Mouse (Mus musculus) right cerebral cortex, postnatal 14 days (tissue): ENCODE measurements around the gene Klhl11.

ENCODE experiments used
- DNase-seq: peaks from one replicate; pipeline ENCODE4 v3.0.0; 2022

Gene Klhl11

DNA sequence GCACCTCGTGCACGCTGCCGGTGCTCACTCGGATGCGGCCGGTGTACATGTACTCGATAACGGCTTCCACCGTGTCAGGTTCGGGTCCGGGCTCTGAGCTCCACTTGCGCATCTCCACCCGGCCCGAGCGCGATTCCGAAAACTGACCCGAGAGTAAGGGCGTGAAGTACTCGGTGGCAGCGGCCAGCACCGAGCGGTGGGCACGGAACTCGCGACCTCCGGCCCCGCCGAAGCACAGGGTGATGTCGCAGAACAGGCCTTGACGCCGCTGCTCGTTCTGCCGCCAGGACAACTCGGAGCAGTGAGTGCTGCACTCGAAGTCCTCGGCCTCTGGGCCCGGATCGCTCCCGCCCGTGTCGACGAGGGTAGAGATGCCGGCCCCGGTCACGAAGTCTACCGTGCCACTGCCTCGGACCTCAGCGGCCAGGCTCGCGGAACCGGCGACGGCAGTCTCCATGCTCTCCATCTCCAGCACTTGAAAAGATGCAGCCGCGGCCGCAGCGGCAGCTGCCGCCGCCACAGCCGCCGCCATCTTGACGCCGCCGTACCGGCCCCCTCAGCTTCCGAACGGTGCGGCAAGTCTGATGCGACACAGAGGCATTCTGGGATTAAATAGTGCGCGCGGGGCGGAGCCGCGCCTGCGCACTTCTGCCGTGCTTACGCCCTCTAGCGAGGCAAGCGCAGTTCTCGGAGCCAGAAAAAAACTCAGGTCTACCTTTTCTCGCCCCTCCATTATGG lies at the start of gene Klhl11:
Gene Klhl11 (minus strand): TSS at position 545 of the 738 bp plus-strand sequence.
- DNase-seq, result peak; percentile 85

DNA sequence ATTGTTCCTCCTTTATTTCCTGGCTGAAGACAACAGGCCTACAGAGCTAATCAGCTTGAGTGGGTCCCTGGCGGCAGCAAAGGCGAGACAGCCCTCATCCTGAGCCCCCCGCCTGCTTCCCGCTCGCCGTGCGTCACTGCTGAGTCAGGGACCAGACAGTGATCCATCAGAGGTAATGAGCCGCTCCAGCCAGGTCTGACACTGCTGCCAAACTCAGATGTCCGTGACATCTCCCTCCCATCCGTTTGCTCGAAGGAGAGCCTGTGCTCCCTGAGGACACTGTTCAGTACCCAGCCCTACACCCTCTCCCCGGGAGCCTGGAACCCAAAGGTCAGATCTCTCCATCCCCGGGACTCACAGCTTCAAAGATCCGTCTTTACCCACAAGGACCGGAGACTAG lies 48.3 kb upstream of the Klhl11 start:
- DNase-seq, result no peak

DNA sequence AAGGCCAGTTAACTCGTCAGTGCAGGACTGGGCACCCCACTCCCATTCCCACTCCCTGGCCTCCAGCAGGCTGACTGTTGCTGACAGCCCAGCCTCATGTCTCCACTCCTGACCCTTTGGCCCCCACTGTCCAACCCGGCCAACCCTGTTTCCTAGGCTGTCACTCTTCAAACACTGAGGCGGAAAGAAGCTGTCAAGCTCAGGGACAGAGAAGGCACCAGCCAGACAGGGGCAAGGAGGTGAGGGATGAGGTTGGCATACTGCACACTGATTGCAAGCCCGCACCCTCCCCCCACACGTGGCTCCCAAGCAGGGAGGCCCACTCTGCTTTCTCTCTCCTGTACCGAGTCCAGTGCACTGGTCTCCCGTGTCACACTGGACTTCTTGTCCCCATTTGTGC lies 46.6 kb upstream of the Klhl11 start:
- no peak for DNase-seq

DNA sequence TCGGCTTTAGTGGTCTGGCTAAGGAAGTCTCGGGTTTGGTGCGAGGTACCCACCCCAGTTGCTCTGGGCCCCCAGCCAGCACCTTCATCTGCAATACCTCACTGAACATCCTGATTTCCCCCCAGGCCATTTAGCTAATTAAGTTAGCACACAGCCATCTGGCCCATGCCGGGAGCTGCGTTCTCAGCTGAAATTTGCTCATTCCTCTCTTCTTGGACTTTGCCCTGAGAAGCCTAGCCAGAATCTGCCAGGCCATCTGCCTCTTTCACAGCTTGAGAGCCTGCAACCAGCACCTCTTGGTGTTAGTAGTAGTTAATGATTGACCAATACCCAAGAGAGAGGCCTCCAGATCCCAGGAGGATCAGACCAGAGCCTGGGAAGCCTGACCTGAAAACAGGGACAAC lies 45.6 kb upstream of the Klhl11 start:
- no peak for DNase-seq

GRCm38 (mm10) chr11:100516291-100516690 lies 43.8 kb upstream of the Klhl11 start:
- DNase-seq, result no peak

GRCm38 (mm10) chr11:100515789-100516188 lies 43.2 kb upstream of the Klhl11 start:
- DNase-seq, result no peak

GRCm38 (mm10) chr11:100515061-100515460 lies 42.5 kb upstream of the Klhl11 start:
- no peak for DNase-seq

DNA sequence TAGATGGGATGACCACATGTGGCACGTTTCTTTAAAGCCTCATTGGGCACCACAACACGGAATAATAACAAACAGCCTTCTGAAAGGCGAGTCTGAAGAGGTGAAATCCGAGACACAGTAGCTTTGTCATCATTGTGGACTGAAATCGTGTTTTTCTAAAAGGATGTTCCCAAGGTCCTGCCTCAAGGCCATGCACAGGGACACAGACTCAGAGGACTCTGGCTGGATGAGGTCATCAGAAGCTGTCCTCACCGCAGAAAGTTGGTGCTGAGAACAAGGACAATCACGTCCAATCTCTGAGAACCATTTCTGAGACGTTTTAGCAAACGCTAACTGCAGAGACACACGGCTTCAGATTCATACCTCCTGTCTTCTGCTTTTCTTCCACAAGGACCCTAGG lies 41.2 kb upstream of the Klhl11 start:
- no peak for DNase-seq

DNA sequence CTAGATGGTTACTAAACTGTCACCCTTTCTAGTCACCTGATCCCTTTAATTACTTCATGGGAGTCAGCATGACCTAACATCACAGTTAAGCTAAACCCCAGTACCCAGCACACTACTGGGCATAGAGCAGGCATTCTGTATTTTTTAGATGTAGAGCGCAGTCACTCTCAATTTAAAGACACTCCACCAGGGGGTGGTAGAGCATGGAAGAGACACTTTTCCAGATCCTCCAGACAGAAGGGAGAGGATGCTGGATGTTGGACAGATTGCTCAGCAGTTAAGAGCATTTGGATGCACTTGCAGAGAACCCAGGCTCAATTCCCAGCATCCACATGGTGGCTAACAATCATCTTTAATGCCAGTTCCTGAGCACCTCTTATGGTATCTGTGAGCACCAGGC lies 39.8 kb upstream of the Klhl11 start:
- peak; percentile 36 for DNase-seq

- no peak for DNase-seq
Measured at GRCm38 (mm10) chr11:100510556-100510955, 38.0 kb upstream of the Klhl11 start.

- no peak for DNase-seq
Measured at GRCm38 (mm10) chr11:100505997-100506396, 33.5 kb upstream of the Klhl11 start.

DNA sequence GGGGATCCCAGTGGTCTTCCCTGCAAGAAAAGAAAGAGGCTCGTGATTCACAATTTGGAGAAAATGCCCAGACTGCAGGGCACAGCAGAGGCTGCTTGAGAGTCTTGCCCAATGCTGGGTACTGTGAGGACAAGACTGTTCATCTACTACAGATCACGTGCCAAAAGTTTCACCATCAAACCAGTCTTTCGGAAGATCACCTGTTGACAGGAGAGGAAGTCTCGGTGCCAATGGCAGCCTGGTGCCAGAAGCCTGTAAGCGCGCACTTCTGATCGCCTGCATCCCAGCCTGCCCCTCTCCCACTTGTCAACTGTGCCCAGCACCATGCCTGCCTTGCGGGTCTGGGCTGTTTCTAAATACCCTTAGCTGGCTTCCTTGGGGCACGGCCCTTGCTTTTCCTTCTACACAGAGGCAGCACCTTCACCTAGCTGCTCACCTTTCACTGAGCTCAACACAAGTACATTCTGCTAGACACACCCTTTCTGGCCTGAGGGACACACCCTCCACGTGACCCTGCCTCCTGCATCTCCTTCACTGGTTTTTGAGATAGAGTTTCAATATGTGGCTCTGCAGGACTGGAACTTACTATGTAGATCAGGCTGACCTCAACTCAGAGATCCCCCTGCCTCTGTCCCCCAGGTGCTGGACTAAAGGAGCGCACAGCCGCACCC lies 32.6 kb upstream of the Klhl11 start:
- no peak for DNase-seq

DNA sequence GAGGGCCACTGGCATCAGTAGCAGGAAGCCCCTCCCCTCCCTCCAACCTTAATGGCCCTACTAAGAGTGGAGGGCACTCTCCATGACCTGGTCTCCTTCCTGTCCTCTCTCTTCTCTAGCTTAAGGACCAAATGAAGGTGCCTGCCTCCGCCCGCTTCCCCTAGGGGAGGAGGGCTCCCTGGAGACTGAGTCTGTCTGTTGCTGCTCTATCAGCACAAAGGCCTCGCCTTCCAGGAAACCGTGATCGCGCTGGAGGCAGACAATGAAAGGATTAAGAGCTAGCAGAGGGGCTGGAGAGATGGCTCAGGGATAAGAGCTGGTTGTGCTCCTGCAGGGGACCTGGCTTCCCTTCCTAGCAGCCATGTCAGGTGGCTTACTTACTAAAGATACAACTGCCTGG lies 28.8 kb upstream of the Klhl11 start:
- DNase-seq, result no peak

DNA sequence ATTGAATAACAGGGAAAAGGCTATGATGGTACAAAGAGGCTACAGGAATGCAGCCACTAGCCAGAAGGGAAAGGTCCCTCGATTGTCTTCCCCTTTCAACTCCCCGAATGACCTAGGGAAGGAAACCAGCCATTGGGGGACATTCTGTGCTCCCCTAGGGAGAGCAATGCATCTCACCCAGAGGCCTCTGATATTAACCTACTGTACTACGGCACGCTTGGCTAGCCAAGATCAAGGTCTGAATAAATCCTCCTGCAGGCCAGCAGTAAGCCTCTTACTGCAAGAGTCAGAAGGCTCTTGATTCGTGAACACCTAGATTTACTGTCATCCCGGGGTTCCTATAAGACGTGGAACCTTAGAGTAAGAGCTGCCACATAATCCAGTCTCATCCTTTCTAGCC lies 28.1 kb upstream of the Klhl11 start:
- no peak for DNase-seq

DNA sequence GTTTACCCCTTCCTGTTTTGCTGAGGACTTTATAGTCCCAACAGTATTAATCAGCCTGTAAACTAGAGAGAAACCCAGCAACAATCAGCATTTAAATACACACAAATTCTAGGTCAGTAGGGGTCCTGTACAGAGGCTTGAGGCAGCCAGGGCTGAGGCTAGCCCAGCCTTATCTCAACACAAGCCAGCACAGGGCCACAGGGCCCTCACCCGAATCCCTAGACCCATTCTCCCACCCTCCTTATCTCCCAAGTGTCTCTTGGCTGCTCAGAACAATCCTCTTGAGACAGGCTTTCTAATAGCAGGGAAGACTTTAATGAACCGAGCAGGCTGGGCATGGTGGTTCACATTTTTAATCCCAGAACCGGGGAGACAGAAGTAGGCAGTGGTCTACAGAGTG lies 27.7 kb upstream of the Klhl11 start:
- no peak for DNase-seq

GRCm38 (mm10) chr11:100493771-100494170 lies 21.2 kb upstream of the Klhl11 start:
- no peak for DNase-seq

GRCm38 (mm10) chr11:100490951-100491350 lies 18.4 kb upstream of the Klhl11 start:
- no peak for DNase-seq

DNA sequence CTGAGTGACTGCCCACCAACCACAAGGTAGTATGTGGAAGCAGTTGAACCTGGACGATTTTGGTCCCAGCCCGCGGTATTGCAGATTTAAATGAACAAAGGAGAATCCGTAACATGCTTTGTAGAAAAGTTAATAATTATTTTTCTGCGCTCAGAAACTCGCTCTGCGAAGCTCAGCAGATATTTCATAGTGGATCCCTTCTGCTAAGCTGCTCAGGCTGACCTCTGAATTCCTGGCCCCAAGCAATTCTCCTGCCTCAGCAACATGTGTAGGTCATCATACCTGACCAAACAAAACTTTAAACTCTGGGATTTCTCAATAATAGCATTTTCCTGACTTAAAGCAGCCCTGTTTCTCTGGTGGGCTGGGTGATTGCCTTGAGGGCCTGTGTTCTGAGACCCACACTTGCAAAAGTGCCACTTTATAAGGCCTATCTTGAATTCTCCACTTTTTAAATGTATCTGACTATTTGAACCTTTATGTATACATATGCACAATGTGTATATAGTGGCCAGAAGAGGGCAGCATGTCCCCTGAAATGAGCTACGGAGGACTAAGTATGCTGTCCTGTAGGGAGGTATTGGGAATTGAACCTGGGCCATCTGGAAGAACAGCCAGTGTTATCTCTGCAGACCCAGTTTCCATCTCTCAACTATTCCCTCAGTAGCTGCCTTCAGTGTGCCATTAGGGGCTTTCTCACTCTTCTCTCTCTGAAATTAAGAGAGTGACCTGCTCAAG lies 13.4 kb upstream of the Klhl11 start:
- no peak for DNase-seq

DNA sequence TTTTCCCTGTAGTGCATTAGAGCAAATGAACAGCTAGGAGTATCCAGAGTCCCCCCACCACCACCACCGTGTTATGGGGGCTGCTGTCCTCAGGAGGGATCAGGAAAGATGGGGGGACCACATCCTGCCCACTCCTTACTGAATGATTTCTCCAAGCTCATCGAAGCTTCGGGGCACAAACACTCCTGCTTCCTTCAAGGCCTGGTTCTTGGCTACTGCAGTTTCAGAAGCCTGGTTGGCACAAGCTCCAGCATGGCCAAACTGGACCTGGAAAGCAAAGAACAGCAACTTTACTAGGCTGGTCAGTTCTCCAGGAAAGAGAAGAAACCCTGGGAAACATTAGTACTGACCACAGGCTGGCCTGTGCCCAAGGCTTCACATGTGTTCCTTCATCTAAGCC lies 11.9 kb upstream of the Klhl11 start:
- no peak for DNase-seq

DNA sequence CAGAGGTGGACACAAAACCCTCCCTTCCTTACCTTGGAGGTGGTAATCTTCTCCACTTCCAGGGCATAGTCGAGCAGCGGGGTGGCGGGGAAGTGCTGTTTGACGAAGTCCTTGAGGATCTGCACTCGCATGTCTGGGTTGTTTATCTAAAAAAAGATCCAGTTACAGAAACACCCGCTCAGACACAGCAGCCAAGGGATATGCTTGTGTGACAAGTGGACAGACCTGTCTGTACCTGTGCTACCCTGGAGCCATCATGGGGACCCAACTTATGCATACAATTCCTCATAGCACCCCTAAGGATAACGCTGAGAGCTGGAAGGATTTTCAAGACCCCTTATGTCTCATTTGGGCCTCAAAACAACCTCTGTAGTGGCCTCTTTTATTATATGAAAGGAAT lies 6.6 kb upstream of the Klhl11 start:
- no peak for DNase-seq

- no peak for DNase-seq
Measured at GRCm38 (mm10) chr11:100476281-100476680, 3.7 kb upstream of the Klhl11 start.

GRCm38 (mm10) chr11:100472935-100473295 lies 374 bp upstream of the Klhl11 start:
- DNase-seq, result no peak

DNA sequence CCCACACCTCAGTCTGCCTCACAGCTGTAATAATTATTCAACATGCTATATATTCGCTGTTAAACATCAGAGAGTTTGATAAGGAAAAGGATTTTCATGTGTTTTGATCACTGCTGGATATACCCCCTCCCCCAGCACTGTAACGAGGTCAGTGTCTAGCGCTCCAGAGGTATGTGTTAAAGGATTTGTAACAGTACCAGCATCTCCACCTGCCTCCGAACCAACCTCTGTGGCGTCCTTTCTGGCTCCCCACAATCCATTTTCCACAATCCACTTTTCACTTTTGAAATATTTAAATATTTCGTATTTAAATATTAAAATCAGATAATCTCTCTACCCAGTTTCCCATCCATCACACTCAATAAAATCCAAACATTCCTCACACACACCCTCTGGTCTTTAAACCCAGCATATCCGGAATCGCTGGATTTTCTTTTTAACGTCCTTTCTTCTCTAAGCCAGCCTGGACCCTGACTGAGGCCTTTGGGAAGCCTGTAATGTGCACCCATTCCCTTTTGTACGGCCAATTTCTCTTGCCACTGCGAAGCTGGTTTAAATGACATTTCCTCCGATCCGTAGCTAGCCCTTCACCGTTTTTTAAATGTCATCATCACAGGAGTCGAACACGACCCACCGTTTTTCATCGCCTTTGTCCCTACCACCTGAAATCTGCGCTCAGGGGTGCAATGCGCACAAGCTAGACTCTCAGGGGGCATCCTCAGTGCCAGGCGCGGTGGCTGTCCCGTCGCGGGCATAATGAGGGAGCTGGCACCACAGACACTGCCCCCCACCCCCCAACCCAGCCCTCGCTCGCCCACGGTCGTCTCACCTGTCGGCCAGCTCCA lies 967 bp downstream of the Klhl11 start:
- no peak for DNase-seq
